Mouse (Mus musculus) cerebellum, adult 2 months (tissue): ENCODE data around the gene Spg21.

Source experiments
- CTCF ChIP-seq: fragments of 200-500 bp; IDR thresholded peaks from 2 replicates; pipeline ENCODE4 v1.5.1; 2011; ENCODE audit warnings: low read depth, mild to moderate bottlenecking, control low read depth, low read length, moderate library complexity, borderline replicate concordance; ENCODE audit not compliant: insufficient read depth
- POLR2A ChIP-seq: fragments of 200-500 bp; IDR thresholded peaks from 2 replicates; pipeline ENCODE4 v1.6.1; 2011; ENCODE audit warnings: low read length, control low read depth, borderline replicate concordance; ENCODE audit not compliant: insufficient read depth

DNA sequence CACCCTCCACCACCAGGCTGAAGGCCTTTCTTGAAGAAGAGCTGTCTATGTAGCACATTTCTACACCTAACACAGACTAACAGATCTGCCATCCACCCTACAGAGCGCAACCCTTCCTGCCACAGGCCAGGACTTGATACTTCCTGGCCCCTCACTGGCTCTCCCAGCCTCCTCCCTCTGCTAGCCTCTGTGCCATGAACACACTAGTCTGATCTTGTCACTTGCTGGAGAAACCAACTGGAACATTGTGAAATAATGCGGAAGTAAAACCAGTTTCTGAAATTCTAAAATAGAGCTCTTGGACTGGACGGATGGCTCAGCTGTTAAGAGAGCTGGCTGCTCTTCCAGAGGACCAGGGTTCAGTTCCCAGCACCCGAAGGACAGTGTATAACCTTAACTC, 32.1 kb downstream of the Spg21 start:
- TF ChIP-seq POLR2A (no peak), CTCF (no peak)
